Mouse (Mus musculus): Measurements from ENCODE around the gene Utp14b. TPM values are rescaled to one million over a fixed set of nuclear protein-coding genes. Genes with fewer than 3 reads are reported as not detected.

The Utp14b gene
- 3.1 and 3.6 TPM in 2 replicates for total RNA-seq (2021)
- long read RNA-seq, experiment 1, full-length matches to known transcripts = 1 of 2 reads
- long read RNA-seq, experiment 1, partial matches to known transcripts = 1 of 2 reads
- long read RNA-seq, experiment 1, other reads (novel, unspliced or antisense) = 0 of 2 reads
- long read RNA-seq, experiment 2 = 0 reads

DNA sequence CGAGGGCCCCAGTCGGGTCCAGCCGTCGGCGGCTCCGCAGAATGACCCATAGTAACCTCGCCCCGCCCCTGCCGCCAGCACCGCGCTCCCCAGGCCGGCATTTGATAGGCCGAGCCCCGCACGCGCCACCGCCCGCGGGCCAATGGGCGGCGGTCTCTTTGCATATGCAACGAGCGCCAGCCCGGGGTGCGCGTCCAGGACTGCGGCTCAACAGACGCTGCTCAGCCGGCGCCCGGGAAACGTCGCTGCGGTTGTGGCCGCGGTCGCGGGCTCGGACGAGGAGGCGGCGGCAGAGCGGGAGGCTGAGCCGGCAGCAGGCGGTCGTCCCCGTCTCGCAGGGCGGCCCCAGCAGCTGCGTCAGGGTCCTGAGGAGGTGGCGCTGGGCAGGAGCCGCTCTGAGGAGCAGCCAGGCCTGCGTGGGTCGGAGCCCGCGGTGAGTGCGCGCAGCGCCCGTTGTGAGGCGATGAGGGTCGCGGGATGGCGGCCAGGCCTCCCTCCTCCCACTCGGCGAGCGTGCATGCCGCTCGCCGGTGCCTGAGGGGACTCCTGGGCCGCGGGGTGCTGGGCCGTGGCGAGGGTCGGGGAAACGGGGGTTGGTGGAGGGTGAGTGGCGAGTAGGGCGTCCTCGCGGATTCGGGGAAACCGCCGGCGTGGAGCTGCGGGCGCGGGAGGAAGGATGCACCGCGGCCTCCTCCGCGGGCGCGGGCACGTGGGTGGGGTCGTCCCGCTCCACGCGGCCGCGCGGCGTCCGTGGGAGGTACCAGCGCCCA is at the start of gene Utp14b, which contains the start of gene Acsl3:
Gene Utp14b (plus strand): TSS at position 368 of the 770 bp plus-strand sequence.
Gene Acsl3 (plus strand): TSS at position 155 of the 770 bp plus-strand sequence.
- DNase-seq = peak; percentile 98

DNA sequence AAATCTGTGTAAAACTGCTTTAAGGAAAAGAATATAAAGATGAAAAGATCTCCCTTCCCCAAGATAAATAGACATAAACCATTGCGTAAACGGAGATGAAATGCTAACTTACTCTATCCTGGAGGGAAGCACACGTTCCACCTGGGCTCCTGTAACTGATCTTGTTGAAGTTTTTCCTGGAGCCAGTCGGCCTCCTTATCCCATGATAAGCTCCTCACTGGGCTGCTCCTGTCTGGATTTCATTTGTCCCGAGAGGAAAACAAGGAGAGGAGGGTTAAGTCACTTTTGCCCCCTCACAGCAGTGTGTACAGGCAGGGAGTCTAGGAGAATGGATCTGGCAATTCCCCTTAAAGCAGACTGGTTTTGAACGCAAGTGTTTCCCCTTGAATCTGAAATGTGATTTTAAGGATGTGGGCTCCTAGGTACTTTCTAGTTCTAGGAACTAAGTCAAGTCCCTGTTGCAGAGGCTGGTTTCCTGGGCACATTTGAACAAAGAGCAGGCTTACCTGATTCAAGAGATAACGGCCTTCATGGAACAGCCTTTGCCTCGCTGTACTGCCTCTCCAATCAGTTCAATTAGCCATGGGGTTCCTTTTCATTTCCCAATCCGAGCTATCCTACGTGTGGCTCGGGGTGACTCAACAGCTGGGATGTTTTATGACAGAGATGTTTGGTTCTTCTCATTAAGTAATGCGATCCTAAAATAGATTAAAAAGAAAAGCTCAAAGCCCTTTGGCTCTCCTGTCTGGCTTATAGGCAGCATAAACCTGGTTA is 48.5 kb upstream of the Utp14b start:
- no peak for DNase-seq

DNA sequence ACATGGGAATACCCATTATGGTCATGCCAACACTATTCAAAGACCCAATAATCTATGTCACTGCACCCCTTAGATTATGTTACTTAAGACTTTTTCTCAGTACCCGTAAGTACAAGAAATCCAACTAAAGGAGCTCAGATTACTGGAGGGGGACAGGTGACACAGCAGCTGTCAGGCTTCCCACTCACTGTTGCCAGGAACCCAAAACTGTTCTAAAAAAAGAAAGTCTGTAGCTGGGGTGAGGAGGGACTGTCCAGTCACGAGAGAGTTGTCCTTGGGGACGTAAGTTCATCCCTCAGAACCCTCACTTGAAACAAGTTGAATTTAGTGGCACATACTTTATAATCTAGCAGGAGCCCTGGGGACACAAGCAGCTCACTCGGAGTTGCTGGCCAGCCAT is 46.8 kb upstream of the Utp14b start:
- no peak for DNase-seq

DNA sequence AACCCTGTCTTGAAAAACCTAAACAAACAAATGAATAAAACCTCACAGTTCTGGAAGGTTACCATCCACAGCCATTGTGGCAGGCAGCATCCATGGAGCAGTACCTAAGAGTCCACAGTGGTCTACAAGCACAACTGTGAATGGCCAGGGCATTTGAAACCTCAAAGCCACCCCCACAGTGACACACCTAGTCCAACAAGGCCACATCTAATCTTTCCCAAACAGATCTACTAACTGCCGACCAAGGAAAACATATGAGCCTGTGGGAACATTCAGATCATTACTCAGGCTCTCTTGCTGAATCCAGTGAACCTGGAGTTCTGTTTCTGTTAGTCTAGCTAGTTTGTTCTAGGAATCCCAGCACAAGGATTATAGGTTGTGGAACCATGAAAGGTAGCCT is 44.9 kb upstream of the Utp14b start:
- DNase-seq = no peak

DNA sequence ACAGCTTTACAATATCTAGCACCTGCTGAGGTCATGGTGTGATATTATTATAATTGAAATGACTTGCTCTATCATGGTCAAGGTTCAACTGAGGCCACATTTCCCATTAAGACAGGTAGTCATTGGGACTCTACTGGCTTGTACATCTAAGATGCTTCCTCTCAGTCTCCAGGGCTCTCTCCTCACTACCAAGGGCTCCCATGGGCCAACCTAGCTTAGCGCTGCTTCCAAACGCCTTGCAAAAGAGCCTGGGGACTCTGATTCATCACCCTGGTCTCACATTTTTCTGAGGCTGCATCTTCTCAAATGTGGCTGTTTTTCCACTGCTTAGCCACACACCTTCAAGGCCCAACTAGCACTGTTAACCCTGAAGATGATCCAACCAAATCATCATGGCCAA is 33.5 kb upstream of the Utp14b start:
- DNase-seq = no peak

DNA sequence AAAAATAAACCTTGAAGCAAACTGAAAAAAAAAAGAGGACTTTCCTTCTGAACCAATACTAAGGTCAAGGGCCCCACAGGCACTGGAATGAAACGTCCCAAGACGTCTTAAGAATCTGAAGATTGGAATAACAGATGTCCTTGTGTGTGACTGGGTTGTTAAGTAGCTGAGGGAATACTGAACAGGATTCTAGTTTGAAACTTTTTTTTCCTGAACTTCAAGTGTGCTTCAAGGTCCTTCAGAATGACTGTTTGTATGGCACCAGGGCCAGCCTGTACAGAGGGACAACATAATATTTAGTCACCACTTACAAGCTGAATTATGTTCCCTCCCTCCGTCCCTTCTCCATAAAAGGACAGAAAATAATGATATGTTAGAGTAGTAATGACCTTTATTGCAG is 23.4 kb upstream of the Utp14b start:
- no peak for DNase-seq

DNA sequence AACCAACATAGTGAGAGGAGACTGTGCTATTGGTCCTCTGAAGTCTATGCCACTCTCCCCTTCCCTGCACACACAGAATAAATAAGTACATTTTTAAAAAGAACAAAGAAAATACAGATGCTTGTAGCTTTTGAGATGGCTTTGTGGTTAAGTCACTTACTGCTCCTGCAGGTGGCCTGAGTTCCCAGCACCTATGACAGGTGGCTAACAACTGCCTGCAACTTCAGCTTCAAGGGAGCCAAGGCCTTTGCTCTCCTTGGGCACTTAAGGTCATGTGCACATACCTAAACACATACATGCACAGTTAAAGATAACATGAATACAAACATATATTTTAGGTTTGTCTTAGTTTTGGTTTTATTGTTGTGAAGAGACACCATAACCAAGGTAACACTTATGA is 17.0 kb upstream of the Utp14b start:
- DNase-seq = no peak

DNA sequence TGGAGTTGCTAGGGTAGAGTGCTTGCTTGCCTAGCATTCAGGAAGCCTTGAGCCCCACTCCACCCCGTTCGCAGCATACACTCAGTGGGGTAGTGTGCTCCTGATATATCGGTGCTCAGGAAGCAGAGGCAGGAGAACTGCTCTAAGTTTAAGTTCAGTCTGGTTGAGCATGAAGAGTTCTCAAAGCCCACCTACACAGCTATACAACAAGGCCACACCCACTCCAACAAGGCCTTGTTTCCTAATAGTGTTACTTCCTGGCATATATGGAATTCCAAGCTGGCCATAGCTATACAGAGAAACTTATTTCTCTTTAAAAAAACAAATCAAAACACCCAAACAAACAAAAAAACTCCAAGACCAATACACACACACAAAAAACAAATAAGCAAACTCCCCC is 16.0 kb upstream of the Utp14b start:
- no peak for DNase-seq

DNA sequence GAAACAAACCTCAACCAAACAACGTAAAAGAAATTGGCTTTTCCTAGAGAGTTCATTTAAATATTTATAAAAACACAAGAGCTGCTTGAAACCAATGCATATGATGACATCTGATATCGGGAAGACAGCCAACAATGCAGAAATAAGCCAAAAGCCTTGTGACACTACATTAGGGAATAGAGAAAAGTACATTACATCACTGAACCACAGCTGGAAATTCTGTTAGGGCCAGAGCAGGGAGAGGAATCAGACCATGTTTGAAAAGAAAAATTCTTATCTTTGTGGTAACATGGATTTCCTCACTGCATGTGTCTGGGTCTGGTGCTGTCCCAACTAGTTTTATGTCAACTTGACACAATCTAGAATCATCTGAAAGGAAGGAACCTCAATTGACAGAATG is 15.6 kb upstream of the Utp14b start:
- peak; percentile 29 for DNase-seq

DNA sequence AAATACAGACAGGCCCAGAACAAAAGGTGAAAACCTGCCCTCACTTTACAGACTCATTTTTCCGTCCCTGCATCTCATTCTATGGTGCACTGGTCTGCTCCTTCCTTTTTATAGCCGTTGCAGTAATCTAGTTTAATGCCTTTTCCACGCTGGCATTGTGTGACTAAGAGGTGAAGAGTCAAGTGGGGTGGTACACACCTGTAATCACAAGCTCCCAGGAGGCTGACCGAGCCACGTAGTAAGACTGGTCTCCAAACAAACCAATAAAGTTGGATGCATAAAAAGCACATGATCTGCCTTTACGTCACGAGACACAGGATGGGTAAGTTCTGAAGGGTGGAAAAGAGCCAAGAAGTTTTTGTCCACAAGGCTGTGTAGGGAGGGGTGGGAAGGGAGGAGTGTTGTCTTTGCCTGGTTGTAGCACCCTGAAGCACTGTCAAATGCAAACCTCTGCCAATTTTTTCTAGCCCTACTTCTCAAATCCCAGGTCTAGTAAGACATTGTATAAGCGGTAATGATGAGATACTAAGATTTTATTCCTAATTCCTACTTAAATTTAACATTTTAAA is 10.4 kb upstream of the Utp14b start:
- no peak for DNase-seq

DNA sequence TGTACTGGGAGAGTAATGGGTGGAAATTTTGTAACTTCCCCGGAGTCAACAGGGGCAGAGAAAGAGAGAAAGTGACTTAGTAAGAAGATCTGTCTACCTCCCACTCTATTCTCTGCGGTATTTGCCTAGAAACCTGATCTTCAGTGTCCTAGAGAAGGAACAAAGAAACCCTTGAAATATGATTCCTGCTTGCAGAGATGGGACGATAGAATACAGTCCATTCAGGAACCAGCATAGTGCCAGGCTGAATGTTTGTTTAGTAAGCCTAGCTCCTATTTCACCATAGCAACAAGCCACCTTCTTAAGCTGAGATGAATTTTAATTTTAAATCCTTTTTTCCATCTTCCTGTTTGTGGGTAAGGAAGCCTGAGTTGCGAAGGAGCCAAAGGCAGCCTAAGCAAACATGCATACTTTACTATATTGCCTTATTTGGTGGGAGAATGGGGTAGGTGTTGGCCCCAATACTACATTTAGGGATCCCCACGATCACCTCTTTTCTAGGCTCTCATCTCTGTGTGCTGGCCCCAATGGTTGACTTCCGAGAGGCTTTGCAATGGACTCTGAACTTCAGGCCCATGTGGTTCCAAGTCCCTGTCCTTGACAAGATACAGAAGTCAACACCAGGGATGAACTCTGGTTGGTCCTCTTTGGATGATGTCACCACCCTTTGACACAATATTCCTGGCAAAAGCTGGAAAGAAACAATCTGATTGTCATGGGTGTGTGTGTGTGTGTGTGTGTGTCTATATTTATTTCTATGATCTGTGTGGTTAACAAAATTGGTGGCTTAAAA is 8.4 kb upstream of the Utp14b start:
- DNase-seq = no peak

DNA sequence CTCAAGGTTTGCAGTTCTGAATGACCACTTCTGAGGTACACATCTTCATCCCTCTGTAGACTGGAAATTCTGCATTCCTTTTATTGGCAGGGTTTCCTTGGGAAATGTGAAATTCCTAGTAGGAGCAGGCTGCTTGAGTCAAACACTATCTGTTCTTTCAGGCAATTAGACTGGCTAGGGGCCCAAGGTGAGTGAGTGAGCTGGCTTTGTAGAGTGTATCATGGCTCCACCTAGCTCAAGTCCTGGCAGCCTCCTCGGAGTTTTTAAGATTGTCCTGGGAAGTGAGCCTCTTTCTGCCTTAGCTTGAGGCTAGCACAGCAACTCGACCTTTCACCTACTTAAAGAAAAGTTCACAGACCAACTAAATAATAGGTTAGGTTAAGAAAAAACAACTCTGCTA is 1.4 kb upstream of the Utp14b start:
- peak; percentile 81 for DNase-seq

DNA sequence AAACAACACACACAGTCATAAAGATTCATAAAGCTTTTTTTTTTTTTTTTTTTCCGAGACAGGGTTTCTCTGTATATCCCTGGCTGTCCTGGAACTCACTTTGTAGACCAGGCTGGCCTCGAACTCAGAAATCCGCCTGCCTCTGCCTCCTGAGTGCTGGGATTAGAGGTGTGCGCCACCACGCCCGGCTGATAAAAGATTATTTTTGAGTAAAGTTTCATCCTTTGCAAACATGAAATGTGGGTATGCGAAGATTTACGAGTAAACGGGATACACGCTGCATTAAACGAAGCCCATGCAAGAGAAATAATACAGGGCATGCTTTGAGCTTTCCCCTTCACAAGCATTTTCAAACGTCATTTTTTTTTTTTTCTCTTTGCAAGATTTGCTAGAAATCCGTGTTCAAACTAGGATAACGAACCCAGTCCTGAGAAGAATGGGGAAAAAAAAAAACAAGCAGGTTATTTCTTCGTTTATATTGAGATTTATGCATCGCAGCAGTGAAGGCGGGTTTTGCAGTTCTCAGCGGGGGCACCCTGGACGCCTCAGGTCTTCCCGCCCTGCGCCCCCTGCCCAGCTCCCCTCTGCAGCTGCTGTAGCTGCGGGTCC is 713 bp upstream of the Utp14b start:
- DNase-seq = no peak

DNA sequence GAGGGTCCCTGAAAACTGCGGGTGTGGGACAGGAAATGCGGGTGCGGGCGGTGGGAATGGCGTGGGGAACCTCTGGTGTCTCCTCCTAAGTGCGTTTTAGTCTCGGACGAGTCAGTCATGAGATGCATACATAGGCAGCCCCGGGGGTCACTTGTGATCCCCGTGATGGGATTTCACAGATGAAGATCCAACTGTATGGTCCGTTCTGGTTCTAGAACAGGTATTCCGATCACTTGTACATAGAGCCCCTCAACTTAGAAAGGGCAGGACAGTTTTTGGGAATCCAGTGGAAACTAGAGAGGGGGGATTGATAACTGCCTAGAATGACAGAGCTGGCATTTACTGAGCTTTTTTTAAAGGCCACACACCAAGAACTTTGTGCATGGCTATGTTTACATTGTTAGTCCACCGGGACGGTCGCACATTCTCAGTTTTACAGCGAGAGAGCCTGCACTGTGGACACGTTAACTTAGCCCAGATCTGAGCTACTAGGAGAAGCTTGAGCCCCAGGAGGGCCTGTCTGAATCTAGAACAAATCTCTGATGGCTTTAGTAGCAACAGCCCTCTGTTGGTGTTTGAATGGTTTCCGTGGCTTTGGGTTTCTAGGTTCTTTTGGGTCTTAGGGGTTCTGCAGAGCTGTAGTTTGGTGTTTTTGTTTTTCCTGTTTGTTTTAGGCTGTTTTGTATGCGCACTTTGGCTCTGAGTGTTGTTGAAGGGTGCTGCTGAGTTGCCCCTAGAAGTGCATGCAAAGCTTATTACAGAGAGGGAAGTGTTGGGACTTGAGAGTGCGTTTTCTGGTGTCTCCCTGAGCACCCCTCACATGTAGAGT is 817 bp downstream of the Utp14b start:
- DNase-seq = peak; percentile 13

DNA sequence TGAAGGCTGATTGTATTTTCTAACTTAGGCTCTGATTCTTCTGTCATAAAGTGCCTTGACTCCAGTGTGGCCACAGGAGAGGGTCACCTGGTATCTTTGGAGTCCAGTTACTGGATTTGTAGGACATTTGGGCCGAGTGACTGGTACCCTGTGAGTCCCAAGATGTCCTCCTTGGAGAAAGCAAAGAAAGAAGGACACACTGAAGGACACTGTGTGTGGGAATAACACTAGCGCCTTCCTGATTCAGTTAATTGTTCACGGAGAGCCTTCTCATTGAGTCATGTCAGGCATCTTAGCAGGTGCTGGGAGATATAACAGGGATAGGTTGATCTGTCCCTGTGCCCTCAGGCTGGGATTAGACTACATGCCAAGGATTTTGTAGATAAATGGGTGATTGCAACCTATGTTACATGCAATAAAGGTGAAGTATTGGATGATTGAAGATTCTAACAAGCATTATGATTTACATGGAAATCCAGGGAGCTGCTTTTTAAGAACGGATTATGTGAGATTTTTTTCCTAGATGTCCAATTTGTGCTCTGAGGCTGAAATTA is 1.5 kb downstream of the Utp14b start:
- no peak for DNase-seq

DNA sequence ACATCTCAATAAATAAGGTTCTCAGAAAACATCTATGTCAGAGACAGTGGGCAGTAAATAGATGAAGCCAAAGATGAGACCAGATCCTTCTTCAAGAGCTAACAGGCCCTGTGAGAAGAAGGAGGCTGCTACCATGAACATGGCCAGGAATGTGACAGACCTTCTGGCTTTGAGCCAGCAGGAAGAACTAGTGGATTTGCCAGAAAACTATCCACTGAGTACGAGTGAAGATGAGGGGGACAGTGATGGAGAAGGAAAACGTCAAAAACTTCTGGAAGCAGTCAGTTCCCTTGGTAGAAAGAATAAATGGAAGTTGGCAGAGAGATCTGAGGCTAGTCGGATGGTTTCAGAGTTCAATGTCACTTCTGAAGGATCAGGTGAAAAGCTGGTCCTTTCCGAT is 6.5 kb downstream of the Utp14b start:
- DNase-seq = no peak

DNA sequence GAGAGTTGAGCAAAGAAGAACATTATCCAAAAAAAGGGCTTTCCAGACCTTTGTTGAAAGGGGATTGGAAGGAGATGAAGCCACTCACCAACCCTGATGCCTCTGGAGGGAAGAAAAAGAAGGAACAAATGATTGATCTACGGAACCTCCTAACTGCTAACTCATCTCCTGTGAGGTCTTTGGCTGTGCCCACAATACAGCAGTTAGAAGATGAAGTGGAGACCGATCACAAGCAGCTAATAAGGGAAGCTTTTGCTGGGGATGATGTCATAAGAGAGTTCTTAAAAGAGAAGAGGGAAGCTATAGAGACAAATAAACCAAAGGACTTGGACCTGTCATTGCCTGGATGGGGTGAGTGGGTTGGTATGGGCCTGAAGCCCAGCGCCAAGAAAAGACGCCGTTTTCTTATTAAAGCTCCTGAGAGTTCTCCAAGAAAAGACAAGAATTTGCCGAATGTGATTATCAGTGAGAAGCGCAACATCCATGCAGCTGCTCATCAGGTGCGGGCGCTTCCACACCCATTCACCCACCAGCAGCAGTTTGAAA is 8.2 kb downstream of the Utp14b start:
- DNase-seq = no peak

DNA sequence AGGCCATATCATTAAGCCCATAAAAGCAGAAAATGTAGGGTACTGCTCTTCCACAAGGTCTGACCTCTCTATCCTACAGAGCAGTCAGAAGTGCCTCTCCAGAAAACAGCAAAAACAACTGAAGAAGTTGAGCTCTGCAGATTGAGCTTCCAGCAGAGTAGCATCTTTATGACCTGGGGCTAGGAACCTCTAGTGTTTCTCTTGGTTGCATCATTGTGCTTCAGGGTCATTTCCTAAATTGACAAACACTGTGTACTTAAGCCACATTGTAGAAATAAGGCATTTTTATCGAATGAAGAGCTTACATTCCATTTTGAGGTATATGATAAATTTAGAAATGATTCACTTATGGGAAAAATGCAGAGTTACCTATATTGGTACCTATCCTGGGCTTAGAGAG is 8.7 kb downstream of the Utp14b start:
- DNase-seq = no peak

DNA sequence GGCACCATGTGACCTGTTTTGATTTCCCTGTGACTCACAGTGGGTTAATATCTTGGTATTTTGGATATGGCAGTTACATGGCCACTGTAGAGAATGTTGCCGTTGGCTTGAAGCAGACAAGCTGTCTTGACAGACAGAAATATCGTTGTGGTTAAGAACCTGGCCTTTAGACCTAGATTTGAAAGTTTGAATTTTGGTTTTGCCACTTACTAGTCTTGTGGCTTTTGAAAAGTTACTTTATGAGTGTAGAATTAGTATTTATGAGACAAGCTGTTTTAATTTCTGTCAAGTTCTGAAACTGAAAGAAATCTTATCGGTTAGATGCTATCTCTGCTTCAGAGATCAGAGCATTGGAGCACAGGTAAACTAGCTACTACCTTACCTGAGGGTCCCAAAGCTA is 24.5 kb downstream of the Utp14b start:
- DNase-seq = no peak

DNA sequence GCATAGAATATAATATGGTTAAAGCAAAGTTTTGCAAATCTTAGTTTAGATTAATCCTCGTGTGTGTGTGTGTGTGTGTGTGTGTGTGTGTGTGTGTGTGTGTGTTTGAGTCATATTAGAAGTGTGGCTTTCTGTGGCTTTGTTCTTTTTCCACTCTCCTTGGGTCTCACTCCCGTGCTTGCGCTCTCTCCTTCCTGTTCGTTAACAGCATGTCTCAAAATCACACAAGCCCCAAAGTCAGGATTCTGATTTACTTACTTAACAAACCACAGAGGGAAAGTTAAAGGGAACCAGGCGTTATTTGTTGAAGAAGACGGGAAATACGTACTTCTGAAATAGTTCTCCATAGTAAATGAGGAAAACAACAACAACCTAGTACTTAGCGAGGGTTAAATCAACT is 26.3 kb downstream of the Utp14b start:
- no peak for DNase-seq
